Mouse (Mus musculus): ENCODE measurements around the gene Pik3r1. TPM values are rescaled to one million over a fixed set of nuclear protein-coding genes. Genes with fewer than 3 reads are reported as not detected.

The Pik3r1 gene
- polyA plus RNA-seq, 1 experiment from 2014 or later = 95.5 TPM

GRCm38 (mm10) chr13:101779011-101779410, 11.0 kb upstream of the Pik3r1 start:
- Histone ChIP-seq H3K9me3 (ENCODE audit: control insufficient read depth, low read depth, low read length) (no peaks in the 10 kb centered on the region), H3K27ac (ENCODE audit: low read length) (no peak overlapping the region), H3K4me2 (replicated peaks; ENCODE audit: low read depth, low read length) (no peak overlapping the region), H3K27me3 (ENCODE audit: control insufficient read depth, insufficient read depth, low read length) (no peaks in the 10 kb centered on the region), H3K9ac (replicated peaks; ENCODE audit: low read depth, low read length) (no peak overlapping the region), H3K36me3 (ENCODE audit: control insufficient read depth, insufficient read depth, low read length) (no peaks in the 10 kb centered on the region), H3K4me1 (ENCODE audit: control insufficient read depth, insufficient read depth, low read length) (no peaks in the 10 kb centered on the region), H3K4me3 (ENCODE audit: low read depth, low read length) (no peak overlapping the region)
- 92% methylated on average over 4 of the region's 4 CpGs for WGBS
- ATAC-seq (ENCODE audit: insufficient number of reproducible peaks, insufficient read depth, low FRiP score, low read depth) = no peak

GRCm38 (mm10) chr13:101777851-101778250, 9.8 kb upstream of the Pik3r1 start:
- Histone ChIP-seq H3K36me3 (ENCODE audit: control insufficient read depth, insufficient read depth, low read length) (no peaks in the 10 kb centered on the region), H3K4me2 (replicated peaks; ENCODE audit: low read depth, low read length) (no peak overlapping the region), H3K9ac (replicated peaks; ENCODE audit: low read depth, low read length) (no peak overlapping the region), H3K4me3 (ENCODE audit: low read depth, low read length) (no peak overlapping the region), H3K9me3 (ENCODE audit: control insufficient read depth, low read depth, low read length) (no peaks in the 10 kb centered on the region), H3K27me3 (ENCODE audit: control insufficient read depth, insufficient read depth, low read length) (no peaks in the 10 kb centered on the region), H3K4me1 (ENCODE audit: control insufficient read depth, insufficient read depth, low read length) (no peaks in the 10 kb centered on the region), H3K27ac (ENCODE audit: low read length) (no peak overlapping the region)
- ATAC-seq (ENCODE audit: insufficient number of reproducible peaks, insufficient read depth, low FRiP score, low read depth) = no peak
- 80% methylated on average over 3 of the region's 3 CpGs for WGBS

- no peak for ATAC-seq (ENCODE audit: insufficient number of reproducible peaks, insufficient read depth, low FRiP score, low read depth)
- Histone ChIP-seq H3K4me2 (replicated peaks; ENCODE audit: low read depth, low read length) (no peak overlapping the region), H3K4me3 (ENCODE audit: low read depth, low read length) (no peak overlapping the region)
Measured at GRCm38 (mm10) chr13:101771071-101771470, 3.1 kb upstream of the Pik3r1 start.

GRCm38 (mm10) chr13:101769955-101770354, 1.9 kb upstream of the Pik3r1 start:
- Histone ChIP-seq H3K36me3 (ENCODE audit: control insufficient read depth, insufficient read depth, low read length) (no peaks in the 10 kb centered on the region), H3K4me2 (replicated peaks; ENCODE audit: low read depth, low read length) (no peak overlapping the region), H3K9ac (replicated peaks; ENCODE audit: low read depth, low read length) (no peak overlapping the region), H3K27me3 (ENCODE audit: control insufficient read depth, insufficient read depth, low read length) (no peaks in the 10 kb centered on the region), H3K4me3 (ENCODE audit: low read depth, low read length) (no peak overlapping the region), H3K4me1 (ENCODE audit: control insufficient read depth, insufficient read depth, low read length) (peaks cover 16% of the 10 kb centered on the region), H3K9me3 (ENCODE audit: control insufficient read depth, low read depth, low read length) (no peaks in the 10 kb centered on the region), H3K27ac (ENCODE audit: low read length) (no peak overlapping the region)
- WGBS = 86% methylated on average over 4 of the region's 4 CpGs
- no peak for ATAC-seq (ENCODE audit: insufficient number of reproducible peaks, insufficient read depth, low FRiP score, low read depth)

More at GRCm38 (mm10) chr13:101771071-101771470, 3.1 kb upstream of the Pik3r1 start:
- Histone ChIP-seq H3K9me3 (ENCODE audit: control insufficient read depth, low read depth, low read length) (no peaks in the 10 kb centered on the region), H3K9ac (replicated peaks; ENCODE audit: low read depth, low read length) (no peak overlapping the region), H3K4me1 (ENCODE audit: control insufficient read depth, insufficient read depth, low read length) (peaks cover 6% of the 10 kb centered on the region), H3K27ac (ENCODE audit: low read length) (no peak overlapping the region), H3K36me3 (ENCODE audit: control insufficient read depth, insufficient read depth, low read length) (no peaks in the 10 kb centered on the region), H3K27me3 (ENCODE audit: control insufficient read depth, insufficient read depth, low read length) (no peaks in the 10 kb centered on the region)

GRCm38 (mm10) chr13:101768630-101768991, 594 bp upstream of the Pik3r1 start:
- Histone ChIP-seq H3K9ac (replicated peaks; ENCODE audit: low read depth, low read length) (peak overlapping the region; percentile 48), H3K4me3 (ENCODE audit: low read depth, low read length) (peak overlapping the region; percentile 99), H3K27ac (ENCODE audit: low read length) (peak overlapping the region; percentile 97), H3K36me3 (ENCODE audit: control insufficient read depth, insufficient read depth, low read length) (no peaks in the 10 kb centered on the region), H3K4me1 (ENCODE audit: control insufficient read depth, insufficient read depth, low read length) (peaks cover 27% of the 10 kb centered on the region), H3K9me3 (ENCODE audit: control insufficient read depth, low read depth, low read length) (no peaks in the 10 kb centered on the region), H3K27me3 (ENCODE audit: control insufficient read depth, insufficient read depth, low read length) (no peaks in the 10 kb centered on the region), H3K4me2 (replicated peaks; ENCODE audit: low read depth, low read length) (peak overlapping the region; percentile 87)
- 2% methylated on average over 17 of the region's 17 CpGs for WGBS
- ATAC-seq (ENCODE audit: insufficient number of reproducible peaks, insufficient read depth, low FRiP score, low read depth) = 0 out of 2 replicates have a peak, but pooled peaks have one; percentile 15

- H3K9ac ChIP-seq (replicated peaks; ENCODE audit: low read depth, low read length) = peak overlapping the region; percentile 93
- peaks cover 33% of the 10 kb centered on the region for H3K4me1 ChIP-seq (ENCODE audit: control insufficient read depth, insufficient read depth, low read length)
- no peaks in the 10 kb centered on the region for H3K36me3 ChIP-seq (ENCODE audit: control insufficient read depth, insufficient read depth, low read length)
- H3K4me3 ChIP-seq (ENCODE audit: low read depth, low read length) = peak overlapping the region; percentile 99
- H3K4me2 ChIP-seq (replicated peaks; ENCODE audit: low read depth, low read length) = peak overlapping the region; percentile 70
- peak; percentile 25; the same call in 1 of the 2 replicates for ATAC-seq (ENCODE audit: insufficient number of reproducible peaks, insufficient read depth, low FRiP score, low read depth)
- under 1% methylated on average over 60 of the region's 60 CpGs for WGBS
- no peaks in the 10 kb centered on the region for H3K9me3 ChIP-seq (ENCODE audit: control insufficient read depth, low read depth, low read length)
- peak overlapping the region; percentile 97 for H3K27ac ChIP-seq (ENCODE audit: low read length)
- H3K27me3 ChIP-seq (ENCODE audit: control insufficient read depth, insufficient read depth, low read length) = no peaks in the 10 kb centered on the region
Measured at GRCm38 (mm10) chr13:101767013-101767808, 806 bp downstream of the Pik3r1 start.

- peaks cover 35% of the 10 kb centered on the region for H3K4me1 ChIP-seq (ENCODE audit: control insufficient read depth, insufficient read depth, low read length)
- ATAC-seq (ENCODE audit: insufficient number of reproducible peaks, insufficient read depth, low FRiP score, low read depth) = no peak
- H3K9ac ChIP-seq (replicated peaks; ENCODE audit: low read depth, low read length) = peak overlapping the region; percentile 93
- under 1% methylated on average over 5 of the region's 5 CpGs for WGBS
- H3K27me3 ChIP-seq (ENCODE audit: control insufficient read depth, insufficient read depth, low read length) = no peaks in the 10 kb centered on the region
- H3K36me3 ChIP-seq (ENCODE audit: control insufficient read depth, insufficient read depth, low read length) = no peaks in the 10 kb centered on the region
- no peaks in the 10 kb centered on the region for H3K9me3 ChIP-seq (ENCODE audit: control insufficient read depth, low read depth, low read length)
- peak overlapping the region; percentile 70 for H3K4me2 ChIP-seq (replicated peaks; ENCODE audit: low read depth, low read length)
- peak overlapping the region; percentile 97 for H3K27ac ChIP-seq (ENCODE audit: low read length)
- H3K4me3 ChIP-seq (ENCODE audit: low read depth, low read length) = peak overlapping the region; percentile 99
Measured at GRCm38 (mm10) chr13:101766605-101767012, 1.4 kb downstream of the Pik3r1 start.

- Histone ChIP-seq H3K36me3 (ENCODE audit: control insufficient read depth, insufficient read depth, low read length) (no peaks in the 10 kb centered on the region), H3K4me1 (ENCODE audit: control insufficient read depth, insufficient read depth, low read length) (peaks cover 41% of the 10 kb centered on the region), H3K9ac (replicated peaks; ENCODE audit: low read depth, low read length) (peak overlapping the region; percentile 93; the same call in 1 of the 2 replicates), H3K4me3 (ENCODE audit: low read depth, low read length) (peak overlapping the region; percentile 99), H3K9me3 (ENCODE audit: control insufficient read depth, low read depth, low read length) (no peaks in the 10 kb centered on the region), H3K4me2 (replicated peaks; ENCODE audit: low read depth, low read length) (peak overlapping the region; percentile 70), H3K27ac (ENCODE audit: low read length) (no peak overlapping the region), H3K27me3 (ENCODE audit: control insufficient read depth, insufficient read depth, low read length) (no peaks in the 10 kb centered on the region)
- no peak for ATAC-seq (ENCODE audit: insufficient number of reproducible peaks, insufficient read depth, low FRiP score, low read depth)
- 14% methylated on average over 3 of the region's 3 CpGs for WGBS
Measured at GRCm38 (mm10) chr13:101765976-101766375, 2.0 kb downstream of the Pik3r1 start.
